Mouse (Mus musculus): Measurements from ENCODE around the gene Dapk2. TPM values are rescaled to one million over a fixed set of nuclear protein-coding genes. Genes with fewer than 3 reads are reported as not detected.

Gene Dapk2
- polyA plus RNA-seq, 1 experiment from 2014 or later: 5.9 TPM

GRCm38 (mm10) chr9:66120106-66120505 lies 37.9 kb upstream of the Dapk2 start:
- no peak for TF ChIP-seq CTCF (IDR thresholded peaks at IDR 0.05; ENCODE audit: low read depth)
- DNase-seq: no peak
- Histone ChIP-seq H3K9ac (no peak overlapping the region), H3K27ac (ENCODE audit: low read depth) (no peak overlapping the region), H3K4me1 (ENCODE audit: insufficient read depth) (no peaks in the 10 kb centered on the region; the same call in 1 of the 2 replicates), H3K27me3 (ENCODE audit: insufficient read depth, low read length) (no peaks in the 10 kb centered on the region), H3K4me3 (ENCODE audit: low read depth, low read length) (no peak overlapping the region), H3K4me2 (no peak overlapping the region), H3K36me3 (ENCODE audit: insufficient read depth) (peaks cover 3% of the 10 kb centered on the region; the same call in 1 of the 2 replicates), H3K9me3 (ENCODE audit: low read depth, low read length) (no peaks in the 10 kb centered on the region)
- WGBS: 88% methylated on average over 4 of the region's 4 CpGs
- ATAC-seq (ENCODE audit: insufficient read depth): no peak

GRCm38 (mm10) chr9:66120945-66121344 lies 37.1 kb upstream of the Dapk2 start:
- ATAC-seq (ENCODE audit: insufficient read depth): no peak
- H3K4me3 ChIP-seq (ENCODE audit: low read depth, low read length): no peak overlapping the region
- WGBS: 72% methylated on average over 3 of the region's 3 CpGs

GRCm38 (mm10) chr9:66121421-66121820 lies 36.6 kb upstream of the Dapk2 start:
- Histone ChIP-seq H3K9me3 (ENCODE audit: low read depth, low read length) (no peaks in the 10 kb centered on the region), H3K27ac (ENCODE audit: low read depth) (no peak overlapping the region), H3K4me3 (ENCODE audit: low read depth, low read length) (no peak overlapping the region), H3K4me1 (ENCODE audit: insufficient read depth) (no peaks in the 10 kb centered on the region; the same call in 1 of the 2 replicates), H3K9ac (no peak overlapping the region), H3K36me3 (ENCODE audit: insufficient read depth) (peaks cover 3% of the 10 kb centered on the region; the same call in 1 of the 2 replicates), H3K27me3 (ENCODE audit: insufficient read depth, low read length) (no peaks in the 10 kb centered on the region), H3K4me2 (no peak overlapping the region)
- DNase-seq (no peak), ATAC-seq (ENCODE audit: insufficient read depth) (no peak)
- TF ChIP-seq CTCF (IDR thresholded peaks at IDR 0.05; ENCODE audit: low read depth): no peak

More at GRCm38 (mm10) chr9:66120945-66121344, 37.1 kb upstream of the Dapk2 start:
- Histone ChIP-seq H3K27ac (ENCODE audit: low read depth) (no peak overlapping the region), H3K9ac (no peak overlapping the region), H3K4me1 (ENCODE audit: insufficient read depth) (no peaks in the 10 kb centered on the region; the same call in 1 of the 2 replicates), H3K4me2 (no peak overlapping the region), H3K36me3 (ENCODE audit: insufficient read depth) (peaks cover 3% of the 10 kb centered on the region; the same call in 1 of the 2 replicates), H3K9me3 (ENCODE audit: low read depth, low read length) (no peaks in the 10 kb centered on the region), H3K27me3 (ENCODE audit: insufficient read depth, low read length) (no peaks in the 10 kb centered on the region)
- no peak for DNase-seq
- TF ChIP-seq CTCF (IDR thresholded peaks at IDR 0.05; ENCODE audit: low read depth): no peak

- ATAC-seq (ENCODE audit: insufficient read depth) (no peak), DNase-seq (no peak)
- Histone ChIP-seq H3K4me2 (peak overlapping the region; percentile 78), H3K4me1 (ENCODE audit: insufficient read depth) (peaks cover 7% of the 10 kb centered on the region), H3K27ac (ENCODE audit: low read depth) (0 out of 2 replicates have a peak overlapping the region, but pooled peaks have one; percentile 85), H3K9ac (peak overlapping the region; percentile 85), H3K4me3 (ENCODE audit: low read depth, low read length) (peak overlapping the region; percentile 84), H3K36me3 (ENCODE audit: insufficient read depth) (no peaks in the 10 kb centered on the region), H3K9me3 (ENCODE audit: low read depth, low read length) (no peaks in the 10 kb centered on the region), H3K27me3 (ENCODE audit: insufficient read depth, low read length) (no peaks in the 10 kb centered on the region)
- 10% methylated on average over 5 of the region's 5 CpGs for WGBS
- no peak for TF ChIP-seq CTCF (IDR thresholded peaks at IDR 0.05; ENCODE audit: low read depth)
These were observed 34.4 kb upstream of the Dapk2 start for GRCm38 (mm10) chr9:66123648-66124047.

- TF ChIP-seq CTCF (IDR thresholded peaks at IDR 0.05; ENCODE audit: low read depth): no peak
- peak; percentile 61 for DNase-seq
- Histone ChIP-seq H3K9me3 (ENCODE audit: low read depth, low read length) (no peaks in the 10 kb centered on the region), H3K27ac (ENCODE audit: low read depth) (peak overlapping the region; percentile 85), H3K4me1 (ENCODE audit: insufficient read depth) (peaks cover 7% of the 10 kb centered on the region), H3K27me3 (ENCODE audit: insufficient read depth, low read length) (no peaks in the 10 kb centered on the region), H3K9ac (peak overlapping the region; percentile 85), H3K4me3 (ENCODE audit: low read depth, low read length) (peak overlapping the region; percentile 84), H3K4me2 (peak overlapping the region; percentile 78), H3K36me3 (ENCODE audit: insufficient read depth) (no peaks in the 10 kb centered on the region)
- ATAC-seq (ENCODE audit: insufficient read depth): peak; percentile 39; the same call in 1 of the 2 replicates
- under 1% methylated on average over 12 of the region's 12 CpGs for WGBS
These were observed 33.9 kb upstream of the Dapk2 start for GRCm38 (mm10) chr9:66124111-66124531.

- H3K4me1 ChIP-seq (ENCODE audit: insufficient read depth): peaks cover 7% of the 10 kb centered on the region
- no peaks in the 10 kb centered on the region for H3K36me3 ChIP-seq (ENCODE audit: insufficient read depth)
- H3K27ac ChIP-seq (ENCODE audit: low read depth): peak overlapping the region; percentile 85
- DNase-seq (peak; percentile 98), ATAC-seq (ENCODE audit: insufficient read depth) (peak; percentile 98)
- H3K27me3 ChIP-seq (ENCODE audit: insufficient read depth, low read length): no peaks in the 10 kb centered on the region
- H3K9me3 ChIP-seq (ENCODE audit: low read depth, low read length): no peaks in the 10 kb centered on the region
- peak overlapping the region; percentile 78 for H3K4me2 ChIP-seq
- WGBS: 17% methylated on average over 33 of the region's 33 CpGs
- H3K4me3 ChIP-seq (ENCODE audit: low read depth, low read length): peak overlapping the region; percentile 84
- no peak for TF ChIP-seq CTCF (IDR thresholded peaks at IDR 0.05; ENCODE audit: low read depth)
- H3K9ac ChIP-seq: peak overlapping the region; percentile 85
These were observed 33.1 kb upstream of the Dapk2 start for GRCm38 (mm10) chr9:66124681-66125542.

Data from lung, embryonic 14.5 days (tissue).